ENCODE assay signal across 29 mouse cellular contexts in genomic region chr10:62924096-62924635, GRCm38 (mm10). TPM values are rescaled to one million over a fixed set of nuclear protein-coding genes. Genes with fewer than 3 reads are reported as not detected.
A peak's percentile ranks its signal among the peaks of the same experiment; 100 is the strongest.
DNase-seq lines count a peak whose midpoint lies in the region; ATAC-seq lines count a peak whose summit lies in the region.
"Had no signal": no experiment of that assay in that cellular context is flagged by ENCODE, and none has a peak within 500 bp of the region (broad histone marks: within the 10 kb centered on the region; RNA-seq: fewer than 3 reads in every experiment).

No protein-coding gene starts in this region.

- 82% methylated on average over 4 of the region's 4 CpGs for WGBS in kidney, embryonic 16.5 days

- H3K9me3 ChIP-seq in kidney, embryonic 16.5 days (ENCODE audit: low read length) = no peaks in the 10 kb centered on the region
- H3K9me3 ChIP-seq: embryonic facial prominence, embryonic 10.5 days; embryonic facial prominence, embryonic 15.5 days; forebrain, embryonic 12.5 days; heart, embryonic 12.5 days; hindbrain, embryonic 15.5 days; limb, embryonic 12.5 days; stomach, embryonic 15.5 days had no signal

- H3K4me3 ChIP-seq in kidney, embryonic 16.5 days (ENCODE audit: low read length) = no peak overlapping the region
- H3K4me3 ChIP-seq: embryonic facial prominence, embryonic 10.5 days; embryonic facial prominence, embryonic 15.5 days; forebrain, embryonic 12.5 days; gastrocnemius, adult 2 months; heart, adult 2 months; heart, embryonic 12.5 days; hindbrain, embryonic 15.5 days; limb, embryonic 12.5 days; stomach, embryonic 15.5 days had no signal

- H3K9ac ChIP-seq in kidney, embryonic 16.5 days (replicated peaks; ENCODE audit: low read length) = no peak overlapping the region
- H3K9ac ChIP-seq: embryonic facial prominence, embryonic 15.5 days; forebrain, embryonic 12.5 days; heart, embryonic 12.5 days; hindbrain, embryonic 15.5 days; limb, embryonic 12.5 days; liver, postnatal 0 days; stomach, embryonic 15.5 days had no signal

- peaks cover 4% of the 10 kb centered on the region for H3K36me3 ChIP-seq in kidney, embryonic 16.5 days (ENCODE audit: insufficient read depth, low read length)

- ATAC-seq in kidney, embryonic 16.5 days (ENCODE audit: low FRiP score, low TSS enrichment) = no peak
- ATAC-seq: CD4-positive, CD25-positive, alpha-beta regulatory T cell, adult 4 months; liver, postnatal 0 days had no signal

- peak; percentile 49 for DNase-seq in kidney, adult 18-20 months
- DNase-seq in lung, postnatal 10 days = peak; percentile 12
- DNase-seq in lung, postnatal 14 days = no peak
- peak; percentile 65 to 80 for DNase-seq in kidney, adult 8-10 months
- peak; percentile 58 to 90 for DNase-seq in kidney, postnatal 25 days
- DNase-seq in layer of hippocampus, postnatal 14 days (ENCODE audit: low spot score in 2 of 2) = no peak
- DNase-seq in layer of hippocampus, adult 9-11 months = no peak
- DNase-seq: adrenal gland, adult 2 months; adrenal gland, postnatal 36 days; cerebellum, adult 8-10 months; cerebellum, postnatal 25 days; gastrocnemius, adult 2 months; gastrocnemius, postnatal 36 days; heart, adult 2 months; liver, postnatal 0 days; lung, postnatal 4 days; midbrain, embryonic 14.5 days; retina, postnatal 1 day; right cerebral cortex, postnatal 14 days had no signal

- no peak overlapping the region for H3K27ac ChIP-seq in kidney, embryonic 16.5 days (ENCODE audit: low read length)
- H3K27ac ChIP-seq: embryonic facial prominence, embryonic 10.5 days; embryonic facial prominence, embryonic 15.5 days; forebrain, embryonic 12.5 days; gastrocnemius, adult 2 months; heart, adult 2 months; hindbrain, embryonic 15.5 days; limb, embryonic 12.5 days; stomach, embryonic 15.5 days had no signal

- H3K27me3 ChIP-seq in kidney, embryonic 16.5 days (ENCODE audit: insufficient read depth, low read length) = no peaks in the 10 kb centered on the region
- H3K27me3 ChIP-seq: embryonic facial prominence, embryonic 15.5 days; forebrain, embryonic 12.5 days; heart, embryonic 12.5 days; hindbrain, embryonic 15.5 days; limb, embryonic 12.5 days; stomach, embryonic 15.5 days had no signal

- H3K4me1 ChIP-seq in kidney, embryonic 16.5 days (ENCODE audit: insufficient read depth, low read length) = peaks cover 7% of the 10 kb centered on the region

- no peak overlapping the region for H3K4me2 ChIP-seq in kidney, embryonic 16.5 days (replicated peaks; ENCODE audit: low read depth, low read length)
- H3K4me2 ChIP-seq: embryonic facial prominence, embryonic 15.5 days; forebrain, embryonic 12.5 days; heart, embryonic 12.5 days; hindbrain, embryonic 15.5 days; limb, embryonic 12.5 days; liver, embryonic 11.5 days; stomach, embryonic 15.5 days had no signal

RNA-seq across cellular contexts. Expression of gene Slc25a16, which starts 3.7 kb away (rescaled TPM):
- polyA plus RNA-seq in kidney, embryonic 16.5 days (2015; fragmentation: Nextera tagmentation; extraction: Ambion mirVana) = 19.0 and 19.4 TPM in 2 replicates
- total RNA-seq in layer of hippocampus, postnatal 14 days (2021) = 10 to 100 TPM; 41.3 to 45.0 TPM

RNA-seq across cellular contexts. Expression of gene Tet1, which starts 15.4 kb away (rescaled TPM):
- 23.4 and 28.4 TPM in 2 replicates for polyA plus RNA-seq in kidney, embryonic 16.5 days (2015; fragmentation: Nextera tagmentation; extraction: Ambion mirVana)
- 10 to 100 TPM; 49.3 to 51.1 TPM for total RNA-seq in layer of hippocampus, postnatal 14 days (2021)

RNA-seq across cellular contexts. Expression of gene Dna2, which starts 22.7 kb away (rescaled TPM):
- 16.6 and 19.7 TPM in 2 replicates for polyA plus RNA-seq in kidney, embryonic 16.5 days (2015; fragmentation: Nextera tagmentation; extraction: Ambion mirVana)
- total RNA-seq in layer of hippocampus, postnatal 14 days (2021) = 1 to 10 TPM; 1.8 to 2.1 TPM

RNA-seq across cellular contexts. Expression of gene Rufy2, which starts 55.9 kb away (rescaled TPM):
- polyA plus RNA-seq in kidney, embryonic 16.5 days (2015; fragmentation: Nextera tagmentation; extraction: Ambion mirVana) = 22.7 and 23.0 TPM in 2 replicates
- total RNA-seq in layer of hippocampus, postnatal 14 days (2021) = 10 to 100 TPM; 68.9 to 74.6 TPM

Comparison
In these comparisons a context has a peak if more than half of its experiments do, and no peak if none do; other contexts are left out.
1. DNase-seq: peak in kidney, adult 18-20 months (single experiment), lung, postnatal 10 days (single experiment), kidney, adult 8-10 months (2 of 2) and kidney, postnatal 25 days (2 of 2); none in lung, postnatal 14 days (single experiment), layer of hippocampus, postnatal 14 days (0 of 2) and layer of hippocampus, adult 9-11 months (single experiment).